Mouse (Mus musculus): ENCODE data around the gene Cbln3. TPM values are rescaled to one million over a fixed set of nuclear protein-coding genes. Genes with fewer than 3 reads are reported as not detected.
A peak's percentile ranks its signal among the peaks of the same experiment; 100 is the strongest.

Cbln3 gene
- polyA plus RNA-seq, 1 experiment, result 0.05 TPM

DNA sequence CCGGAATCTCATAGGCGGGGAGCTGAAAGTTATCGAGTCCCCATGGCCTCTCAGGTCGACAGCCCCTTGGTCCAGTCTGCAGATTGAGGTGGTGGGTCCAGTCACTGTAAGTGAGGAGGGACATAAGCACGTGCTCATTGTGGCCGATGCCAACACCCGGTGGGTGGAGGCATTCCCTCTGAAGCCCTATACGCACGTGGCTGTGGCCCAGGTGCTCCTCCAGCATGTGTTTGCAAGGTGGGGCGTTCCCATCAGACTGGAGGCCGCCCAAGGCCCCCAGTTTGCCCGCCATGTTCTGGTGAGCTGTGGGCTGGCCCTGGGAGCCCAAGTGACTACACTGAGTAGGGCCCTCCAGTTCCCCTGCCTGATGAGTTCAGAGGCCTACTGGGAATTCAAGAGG is 12.2 kb downstream of the Cbln3 start:
- no peak overlapping the region for H3K4me3 ChIP-seq (ENCODE audit: insufficient read depth, poor library complexity, severe bottlenecking)
- H3K27me3 ChIP-seq (ENCODE audit: control insufficient read depth, insufficient read depth, insufficient read length), result no peaks in the 10 kb centered on the region
- H3K79me2 ChIP-seq (ENCODE audit: control insufficient read depth, insufficient read depth), result no peaks in the 10 kb centered on the region
- no peaks in the 10 kb centered on the region for H3K79me3 ChIP-seq (ENCODE audit: low read depth)
- no peaks in the 10 kb centered on the region for H3K36me3 ChIP-seq (ENCODE audit: control insufficient read depth, insufficient read depth)
- TF ChIP-seq CEBPB (IDR thresholded peaks at IDR 0.05; ENCODE audit: low read depth), result no peak
- TF ChIP-seq MYOG (IDR thresholded peaks at IDR 0.05; ENCODE audit: control insufficient read depth, extremely low read depth, insufficient read length), result no peak
- TF ChIP-seq USF1 (IDR thresholded peaks at IDR 0.05; ENCODE audit: low read depth), result no peak
- no peak for TF ChIP-seq FOSL1 (IDR thresholded peaks at IDR 0.05; ENCODE audit: insufficient read depth, low read length, poor library complexity, severe bottlenecking)
- no peak overlapping the region for H3ac ChIP-seq (ENCODE audit: control insufficient read depth, insufficient read length, low read depth)

DNA sequence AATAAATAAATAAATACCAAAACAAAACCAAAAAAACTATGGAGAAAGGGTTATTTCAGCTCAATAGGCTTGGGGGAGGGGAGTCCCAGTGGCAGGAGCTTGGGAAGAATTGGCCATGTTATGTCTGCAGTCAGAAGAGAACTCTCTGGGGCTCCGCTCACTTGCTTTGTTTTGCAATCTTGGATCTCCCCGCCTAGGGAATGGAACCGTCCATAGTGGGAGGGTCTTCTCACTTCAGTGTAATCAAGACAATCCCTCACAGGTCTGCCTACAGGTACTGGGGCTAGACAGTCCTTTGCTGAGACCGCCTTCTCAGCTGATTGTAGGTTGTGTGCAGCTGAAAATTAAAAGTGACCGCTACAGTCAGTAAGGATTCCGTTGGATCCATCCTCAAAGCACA is 14.7 kb downstream of the Cbln3 start:
- no peak for TF ChIP-seq MYOD1 (IDR thresholded peaks at IDR 0.05; ENCODE audit: control insufficient read depth, insufficient read length, low read depth)
- TF ChIP-seq USF1 (IDR thresholded peaks at IDR 0.05; ENCODE audit: low read depth), result no peak
- no peak for TF ChIP-seq CEBPB (IDR thresholded peaks at IDR 0.05; ENCODE audit: low read depth)
- no peak for TF ChIP-seq FOSL1 (IDR thresholded peaks at IDR 0.05; ENCODE audit: insufficient read depth, low read length, poor library complexity, severe bottlenecking)
- TF ChIP-seq CTCF (IDR thresholded peaks at IDR 0.05; ENCODE audit: control insufficient read depth, insufficient read depth, insufficient read length), result no peak
- no peak for TF ChIP-seq MAX (IDR thresholded peaks at IDR 0.05)
- no peak for TF ChIP-seq MYOG (IDR thresholded peaks at IDR 0.05; ENCODE audit: control insufficient read depth, extremely low read depth, insufficient read length)
- Histone ChIP-seq H3K79me2 (ENCODE audit: control insufficient read depth, insufficient read depth) (no peaks in the 10 kb centered on the region), H3K36me3 (ENCODE audit: control insufficient read depth, insufficient read depth) (no peaks in the 10 kb centered on the region), H3K27me3 (ENCODE audit: control insufficient read depth, insufficient read depth, insufficient read length) (peaks cover 7% of the 10 kb centered on the region), H3K79me3 (ENCODE audit: low read depth) (no peaks in the 10 kb centered on the region), H3ac (ENCODE audit: control insufficient read depth, insufficient read length, low read depth) (no peak overlapping the region), H3K4me3 (ENCODE audit: insufficient read depth, poor library complexity, severe bottlenecking) (no peak overlapping the region)

DNA sequence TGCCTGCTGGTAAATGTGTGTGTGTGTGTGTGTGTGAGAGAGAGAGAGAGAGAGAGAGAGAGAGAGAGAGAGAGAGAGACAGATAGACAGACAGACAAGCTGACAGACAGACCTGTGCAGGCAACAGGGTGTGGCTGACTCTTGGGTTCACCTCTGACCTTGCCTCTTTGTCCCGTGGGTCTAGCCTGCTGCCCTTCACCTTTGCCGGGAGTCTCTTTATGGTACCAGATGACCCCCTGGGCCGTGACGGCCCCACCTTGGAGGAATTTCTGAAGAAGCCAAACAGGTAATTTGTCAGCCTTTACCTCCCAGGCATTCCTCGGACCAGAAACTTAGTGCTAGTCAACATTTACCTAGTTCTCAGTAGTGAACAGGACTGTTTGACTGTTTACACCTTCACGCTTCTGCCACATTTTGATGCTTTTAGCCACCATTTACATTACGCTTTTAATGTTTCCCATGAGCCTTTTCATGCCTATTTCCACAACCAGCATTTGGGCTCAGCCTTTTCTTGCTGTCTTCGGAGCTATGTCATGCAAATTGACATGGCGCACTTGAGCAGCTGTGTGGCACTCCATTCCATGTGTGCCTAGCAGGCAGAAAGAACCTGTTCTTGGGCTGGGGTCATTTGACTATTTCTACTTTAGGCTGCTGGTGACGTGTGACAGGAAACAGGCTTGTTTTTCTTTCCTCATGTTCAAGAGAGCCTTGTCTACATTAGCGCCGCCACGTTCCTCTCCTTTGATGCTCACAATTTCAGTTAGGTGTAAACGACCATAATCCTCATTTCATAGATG is 15.8 kb downstream of the Cbln3 start:
- Histone ChIP-seq H3K79me2 (ENCODE audit: control insufficient read depth, insufficient read depth) (no peaks in the 10 kb centered on the region), H3K27me3 (ENCODE audit: control insufficient read depth, insufficient read depth, insufficient read length) (peaks cover 7% of the 10 kb centered on the region), H3K79me3 (ENCODE audit: low read depth) (no peaks in the 10 kb centered on the region), H3ac (ENCODE audit: control insufficient read depth, insufficient read length, low read depth) (no peak overlapping the region), H3K4me3 (ENCODE audit: insufficient read depth, poor library complexity, severe bottlenecking) (no peak overlapping the region), H3K36me3 (ENCODE audit: control insufficient read depth, insufficient read depth) (no peaks in the 10 kb centered on the region)
- TF ChIP-seq CEBPB (IDR thresholded peaks at IDR 0.05; ENCODE audit: low read depth), result no peak
- TF ChIP-seq USF1 (IDR thresholded peaks at IDR 0.05; ENCODE audit: low read depth), result no peak
- TF ChIP-seq CTCF (IDR thresholded peaks at IDR 0.05; ENCODE audit: control insufficient read depth, insufficient read depth, insufficient read length), result no peak
- TF ChIP-seq MYOG (IDR thresholded peaks at IDR 0.05; ENCODE audit: control insufficient read depth, extremely low read depth, insufficient read length), result no peak
- TF ChIP-seq MYOD1 (IDR thresholded peaks at IDR 0.05; ENCODE audit: control insufficient read depth, insufficient read length, low read depth), result no peak

DNA sequence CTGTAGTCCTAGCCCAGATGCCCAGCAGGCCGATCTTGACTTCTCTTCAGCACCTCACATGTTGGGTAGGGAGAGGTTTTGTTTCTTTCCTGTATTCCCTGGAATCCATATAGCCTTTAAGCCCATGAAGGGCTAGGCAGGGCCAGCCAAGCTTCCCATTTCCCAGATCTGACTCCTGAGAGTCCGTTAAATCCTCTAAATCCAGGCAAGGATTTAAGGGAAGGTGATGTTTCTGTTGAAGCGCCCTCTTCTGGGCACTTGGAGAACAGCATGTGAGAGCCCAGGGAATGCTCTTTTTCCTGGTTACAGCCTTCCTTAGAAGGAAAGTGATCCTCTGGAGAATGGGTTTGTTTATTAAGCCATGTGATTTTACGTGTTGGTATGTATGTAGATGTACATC is 17.2 kb downstream of the Cbln3 start:
- H3K79me3 ChIP-seq (ENCODE audit: low read depth), result no peaks in the 10 kb centered on the region

DNA sequence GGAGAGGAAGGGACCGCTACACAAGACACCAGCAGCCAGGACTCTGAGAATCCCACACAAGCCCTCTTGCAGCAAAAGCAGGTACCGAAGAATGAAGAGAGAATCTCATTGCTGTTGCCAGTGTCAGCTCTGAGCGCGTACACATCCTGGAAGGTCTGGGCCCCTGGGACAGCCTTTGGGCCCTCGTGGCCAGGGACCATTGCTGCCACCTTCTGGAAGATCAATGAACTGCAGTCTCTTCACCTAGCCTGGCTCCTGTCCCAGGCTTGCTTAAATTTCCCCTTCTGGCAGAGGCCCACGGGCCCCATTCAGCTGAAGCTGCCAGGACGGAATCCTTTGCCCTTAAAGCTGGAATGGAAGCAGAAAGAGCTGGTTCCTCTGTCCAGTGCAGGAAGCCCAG is 20.4 kb downstream of the Cbln3 start:
- H3K4me3 ChIP-seq (ENCODE audit: insufficient read depth, poor library complexity, severe bottlenecking), result no peak overlapping the region

More for the DNA sequence above, 17.2 kb downstream of the Cbln3 start:
- no peak overlapping the region for H3K4me3 ChIP-seq (ENCODE audit: insufficient read depth, poor library complexity, severe bottlenecking)
- TF ChIP-seq MYOG (IDR thresholded peaks at IDR 0.05; ENCODE audit: control insufficient read depth, extremely low read depth, insufficient read length), result no peak
- no peak for TF ChIP-seq USF1 (IDR thresholded peaks at IDR 0.05; ENCODE audit: low read depth)
- no peak for TF ChIP-seq CEBPB (IDR thresholded peaks at IDR 0.05; ENCODE audit: low read depth)
- no peak for TF ChIP-seq FOSL1 (IDR thresholded peaks at IDR 0.05; ENCODE audit: insufficient read depth, low read length, poor library complexity, severe bottlenecking)
- TF ChIP-seq MYOD1 (IDR thresholded peaks at IDR 0.05; ENCODE audit: control insufficient read depth, insufficient read length, low read depth), result no peak
- TF ChIP-seq CTCF (IDR thresholded peaks at IDR 0.05; ENCODE audit: control insufficient read depth, insufficient read depth, insufficient read length), result peak; percentile 40
- TF ChIP-seq MAX (IDR thresholded peaks at IDR 0.05), result no peak
- H3K27me3 ChIP-seq (ENCODE audit: control insufficient read depth, insufficient read depth, insufficient read length), result peaks cover 9% of the 10 kb centered on the region
- no peaks in the 10 kb centered on the region for H3K79me2 ChIP-seq (ENCODE audit: control insufficient read depth, insufficient read depth)
- no peak overlapping the region for H3ac ChIP-seq (ENCODE audit: control insufficient read depth, insufficient read length, low read depth)
- no peaks in the 10 kb centered on the region for H3K36me3 ChIP-seq (ENCODE audit: control insufficient read depth, insufficient read depth)

DNA sequence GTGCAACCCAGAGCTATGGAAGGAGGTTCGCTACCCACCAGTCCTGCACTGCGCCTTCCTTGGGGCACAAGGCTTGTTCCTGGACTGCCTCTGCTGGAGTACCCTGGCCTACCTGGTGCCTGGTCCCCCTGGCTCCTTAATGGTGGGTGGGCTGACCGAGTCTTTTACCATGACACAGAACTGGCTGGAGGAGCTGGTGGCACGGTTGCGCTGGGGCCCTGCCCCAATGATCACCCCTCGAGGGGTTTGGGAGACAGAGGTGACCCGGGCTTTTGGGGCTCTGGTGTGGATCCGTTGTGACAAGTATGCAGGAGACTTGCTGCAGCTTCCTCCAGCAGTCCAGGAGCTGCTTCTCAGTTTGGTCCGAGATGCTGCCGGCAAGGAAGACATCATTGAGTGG is 21.2 kb downstream of the Cbln3 start:
- no peaks in the 10 kb centered on the region for H3K36me3 ChIP-seq (ENCODE audit: control insufficient read depth, insufficient read depth)
- H3K79me3 ChIP-seq (ENCODE audit: low read depth), result no peaks in the 10 kb centered on the region
- H3ac ChIP-seq (ENCODE audit: control insufficient read depth, insufficient read length, low read depth), result no peak overlapping the region
- peaks cover 12% of the 10 kb centered on the region for H3K27me3 ChIP-seq (ENCODE audit: control insufficient read depth, insufficient read depth, insufficient read length)
- TF ChIP-seq MAX (IDR thresholded peaks at IDR 0.05) (no peak), CEBPB (IDR thresholded peaks at IDR 0.05; ENCODE audit: low read depth) (no peak), USF1 (IDR thresholded peaks at IDR 0.05; ENCODE audit: low read depth) (no peak), FOSL1 (IDR thresholded peaks at IDR 0.05; ENCODE audit: insufficient read depth, low read length, poor library complexity, severe bottlenecking) (no peak), CTCF (IDR thresholded peaks at IDR 0.05; ENCODE audit: control insufficient read depth, insufficient read depth, insufficient read length) (no peak), MYOD1 (IDR thresholded peaks at IDR 0.05; ENCODE audit: control insufficient read depth, insufficient read length, low read depth) (no peak), MYOG (IDR thresholded peaks at IDR 0.05; ENCODE audit: control insufficient read depth, extremely low read depth, insufficient read length) (no peak)
- H3K79me2 ChIP-seq (ENCODE audit: control insufficient read depth, insufficient read depth), result no peaks in the 10 kb centered on the region
- no peak overlapping the region for H3K4me3 ChIP-seq (ENCODE audit: insufficient read depth, poor library complexity, severe bottlenecking)

More for the DNA sequence above, 20.4 kb downstream of the Cbln3 start:
- Histone ChIP-seq H3K36me3 (ENCODE audit: control insufficient read depth, insufficient read depth) (no peaks in the 10 kb centered on the region), H3K79me2 (ENCODE audit: control insufficient read depth, insufficient read depth) (no peaks in the 10 kb centered on the region), H3ac (ENCODE audit: control insufficient read depth, insufficient read length, low read depth) (no peak overlapping the region), H3K27me3 (ENCODE audit: control insufficient read depth, insufficient read depth, insufficient read length) (peaks cover 10% of the 10 kb centered on the region), H3K79me3 (ENCODE audit: low read depth) (no peaks in the 10 kb centered on the region)
- peak; percentile 67 for TF ChIP-seq CTCF (IDR thresholded peaks at IDR 0.05; ENCODE audit: control insufficient read depth, insufficient read depth, insufficient read length)
- no peak for TF ChIP-seq USF1 (IDR thresholded peaks at IDR 0.05; ENCODE audit: low read depth)

Data from C2C12 (cell line).